Mouse (Mus musculus) v-Abl transformed pro-B cells (cell line): ENCODE data around the gene Gm266.

ENCODE experiments used
- in situ Hi-C, 2 experiments: fragments of 400-800 bp; cut with MboI; formaldehyde crosslinking; loops; one replicate each; pipeline ENCODE4 v1.15.1; 2025; ENCODE audit not compliant: unreplicated experiment in 2 of 2

Gm266 gene

DNA sequence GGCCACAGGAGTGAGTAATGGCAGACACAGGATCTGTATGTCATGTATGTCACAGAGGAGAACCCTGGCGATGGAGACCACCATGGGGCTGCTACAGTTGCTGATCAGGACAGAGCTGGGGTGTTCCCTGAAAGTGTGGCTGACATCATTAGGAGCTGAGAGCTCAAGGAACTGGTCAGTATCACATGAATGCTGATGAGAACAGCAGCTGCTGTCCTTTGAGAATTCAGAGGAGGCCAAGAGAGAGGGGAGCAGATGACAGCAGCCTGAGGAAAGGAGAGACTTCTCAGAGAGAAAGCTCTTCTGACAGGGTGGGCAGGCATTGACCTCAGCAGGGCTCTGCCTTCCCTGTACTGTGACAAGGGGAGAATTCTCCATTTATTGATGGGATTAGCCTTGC, 27.9 kb downstream of the Gm266 start:
- in situ Hi-C loops: loop anchor here in 1 of 2 experiments (25.0 kb wide), 1 partner anchor 1045 kb away; no protein-coding TSS in a partner anchor

DNA sequence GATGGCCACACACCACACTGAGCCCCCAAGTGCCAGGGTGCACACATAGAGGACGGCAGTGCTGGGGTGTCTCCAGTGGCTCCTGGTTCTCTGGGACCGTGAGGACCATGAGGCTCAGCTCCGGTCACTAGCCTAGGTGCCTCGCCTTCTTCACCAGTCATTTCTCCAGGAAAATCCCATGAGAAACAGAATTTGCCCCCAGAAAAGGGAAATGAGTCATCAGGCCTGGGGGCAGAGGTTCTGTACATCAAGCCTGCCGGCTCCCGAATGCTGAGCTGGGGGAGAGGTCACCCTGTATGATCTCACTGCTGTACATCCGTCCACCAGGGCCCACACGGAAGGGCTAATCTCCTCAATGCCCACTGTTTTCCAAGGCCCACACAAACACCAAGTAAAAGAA, 29.8 kb downstream of the Gm266 start:
- in situ Hi-C loops: loop anchor here in 1 of 2 experiments (25.0 kb wide), 1 partner anchor 1044 kb away; no protein-coding TSS in a partner anchor

GRCm38 (mm10) chr12:111455311-111455846, 30.2 kb downstream of the Gm266 start:
- in situ Hi-C loops: loop anchor here in 1 of 2 experiments (25.0 kb wide), 1 partner anchor 1043 kb away; no protein-coding TSS in a partner anchor

DNA sequence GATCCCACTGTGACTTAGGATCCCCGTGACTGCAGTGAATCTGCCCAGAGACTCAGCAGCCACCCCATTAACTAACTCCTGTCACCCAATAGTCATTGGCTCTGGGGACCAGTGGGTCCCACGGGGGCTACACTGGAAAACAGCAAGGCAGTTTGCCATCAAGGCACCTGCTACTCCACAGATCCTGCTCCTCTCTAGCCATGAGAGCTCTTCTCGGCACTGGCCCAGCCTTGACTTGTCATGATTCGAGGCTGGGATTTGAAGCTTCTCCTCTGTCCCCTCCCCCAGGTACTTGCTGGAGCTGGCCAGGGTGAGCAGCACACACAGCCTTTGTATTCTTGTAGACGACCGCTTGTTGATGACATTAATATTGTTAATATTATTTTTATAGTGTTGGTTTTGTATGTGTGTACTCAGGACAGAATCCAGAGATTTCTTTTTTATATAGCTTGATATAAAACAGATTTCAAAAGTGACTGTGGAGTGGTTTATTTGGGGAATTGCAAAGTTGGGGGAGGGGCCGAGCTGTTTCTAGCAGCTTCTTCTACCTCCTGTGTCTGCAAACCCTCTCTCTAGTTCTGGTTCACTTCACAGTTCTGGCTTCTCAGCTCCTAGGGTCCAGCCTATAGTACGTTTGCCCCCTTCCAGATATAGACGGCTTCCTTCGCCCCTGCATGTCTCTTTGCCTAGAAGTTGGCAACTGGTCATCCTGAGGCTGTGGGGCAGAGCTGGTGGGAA, 30.9 kb downstream of the Gm266 start:
- in situ Hi-C loops: loop anchor here in 1 of 2 experiments (25.0 kb wide), 1 partner anchor 1042 kb away; no protein-coding TSS in a partner anchor

DNA sequence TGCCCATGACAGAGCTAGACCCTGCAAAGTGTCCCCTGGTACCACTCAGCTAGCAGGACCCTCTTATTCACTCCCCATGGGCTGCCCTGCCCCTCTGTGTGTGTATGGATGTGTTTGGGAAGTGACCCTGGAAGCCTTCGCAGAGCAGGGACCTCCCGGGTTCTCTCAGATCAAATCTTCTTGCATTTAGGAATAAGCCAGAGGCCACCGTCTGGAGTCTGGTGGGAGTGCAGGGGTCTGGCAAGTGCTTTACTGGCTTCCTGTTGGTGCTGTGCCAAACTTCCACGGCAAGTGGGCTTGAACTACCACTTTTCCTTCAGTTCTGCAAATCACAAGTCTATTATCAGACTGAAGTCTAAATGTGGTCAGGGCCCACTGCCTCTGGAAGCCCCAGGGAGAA, 31.6 kb downstream of the Gm266 start:
- in situ Hi-C loops: loop anchor here in 1 of 2 experiments (25.0 kb wide), 1 partner anchor 1042 kb away; no protein-coding TSS in a partner anchor

DNA sequence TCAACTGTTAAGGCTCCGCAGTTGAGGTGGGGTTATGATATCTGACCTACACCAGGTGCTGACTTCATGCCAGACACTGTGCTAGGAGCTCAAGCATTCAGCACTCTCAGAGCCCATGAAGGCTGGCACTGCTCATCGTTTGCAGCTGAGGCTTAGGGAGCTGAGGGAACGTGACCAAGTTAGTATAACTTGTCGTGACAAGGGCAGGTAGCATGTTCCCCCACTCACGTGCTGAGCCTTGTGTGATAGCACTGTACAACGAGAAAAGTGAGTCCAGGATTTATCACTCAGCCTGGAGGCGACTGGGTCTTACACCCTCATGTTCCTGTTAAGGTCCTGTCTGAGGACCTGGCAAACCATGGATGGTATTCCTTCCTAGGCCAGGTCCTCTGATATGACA, 34.1 kb downstream of the Gm266 start:
- in situ Hi-C loops: loop anchor here in 1 of 2 experiments (25.0 kb wide), 1 partner anchor 1039 kb away; no protein-coding TSS in a partner anchor

- in situ Hi-C loops: loop anchor here in 1 of 2 experiments (25.0 kb wide), 1 partner anchor 1038 kb away; no protein-coding TSS in a partner anchor
These were observed 35.3 kb downstream of the Gm266 start for GRCm38 (mm10) chr12:111450359-111450758.

DNA sequence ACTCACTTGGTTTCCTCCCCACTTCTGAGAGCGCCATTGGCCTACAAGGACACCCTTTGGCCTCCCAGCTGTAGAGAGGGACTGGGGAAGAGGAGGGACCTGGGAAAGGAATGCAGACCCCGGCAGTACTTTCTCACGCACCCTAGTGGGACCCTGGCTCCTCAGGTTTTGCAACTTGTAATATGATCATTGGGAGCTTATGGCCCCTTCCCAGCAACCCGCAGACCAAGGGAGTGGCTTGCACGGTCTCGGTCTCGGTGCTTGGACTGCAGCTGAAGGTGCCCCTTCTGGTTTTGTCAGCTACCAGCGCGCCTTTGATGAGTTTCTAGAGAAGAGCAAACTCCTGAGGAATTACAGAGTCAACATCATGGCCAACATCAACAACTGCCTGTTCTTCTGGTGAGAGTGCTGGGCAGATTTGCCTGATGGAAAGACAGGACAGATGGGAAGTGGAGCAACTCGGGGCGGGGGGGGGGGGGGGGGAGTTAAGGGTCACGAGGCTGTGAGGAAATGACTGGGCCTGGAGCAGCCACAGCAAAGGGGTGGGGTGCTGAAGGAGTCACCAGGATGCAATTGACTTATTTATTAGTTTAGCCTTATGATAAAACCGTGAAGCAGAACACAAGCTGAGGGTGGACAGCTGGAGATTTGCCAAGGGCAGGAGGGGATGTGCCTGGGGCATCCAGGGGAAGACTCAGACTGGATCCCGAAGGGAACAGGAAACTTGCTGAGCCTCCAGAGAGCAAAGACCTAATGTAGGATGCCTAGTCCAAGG, 36.5 kb downstream of the Gm266 start:
- in situ Hi-C loops: no loop called here

- in situ Hi-C loops: no loop called here
These were observed 37.5 kb downstream of the Gm266 start for GRCm38 (mm10) chr12:111447898-111448760.

- in situ Hi-C loops: no loop called here
These were observed 38.3 kb downstream of the Gm266 start for GRCm38 (mm10) chr12:111447350-111447749.

- in situ Hi-C loops: no loop called here
These were observed 38.9 kb downstream of the Gm266 start for GRCm38 (mm10) chr12:111446745-111447144.

DNA sequence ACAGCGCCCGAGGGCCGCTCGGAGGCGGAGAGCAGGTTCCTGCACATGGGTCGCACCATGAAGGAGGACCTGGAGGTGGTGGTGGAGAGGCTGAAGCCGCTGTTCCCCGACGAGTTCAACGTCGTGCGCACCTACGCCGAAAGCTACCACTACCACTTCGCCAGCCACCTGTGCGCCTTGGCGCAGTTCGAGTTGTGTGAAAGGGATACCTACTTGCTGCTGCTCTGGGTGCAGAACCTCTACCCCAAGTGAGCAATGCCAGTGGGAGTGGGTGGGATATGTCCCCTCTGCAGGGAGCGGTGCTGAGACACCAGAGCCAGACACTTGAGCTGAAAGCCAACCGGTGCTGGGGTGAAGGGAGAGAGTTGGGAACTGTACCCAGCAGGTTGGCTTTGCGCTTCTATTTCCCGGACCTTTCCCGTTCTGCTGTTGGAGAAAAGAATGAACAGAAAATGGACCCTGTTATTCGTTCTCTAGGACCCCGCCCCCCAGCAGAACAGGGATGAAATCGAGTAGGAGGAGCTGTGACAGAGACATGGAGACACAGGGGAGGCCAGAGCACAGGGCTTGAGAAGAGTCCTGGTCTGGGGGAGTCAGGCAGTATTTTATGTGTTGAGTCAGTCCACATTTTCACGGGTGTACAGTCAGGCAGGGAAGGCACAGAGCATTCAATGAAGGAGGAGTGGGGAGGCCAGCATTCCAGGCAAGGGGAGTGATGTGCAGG, 39.6 kb downstream of the Gm266 start:
- in situ Hi-C loops: no loop called here

DNA sequence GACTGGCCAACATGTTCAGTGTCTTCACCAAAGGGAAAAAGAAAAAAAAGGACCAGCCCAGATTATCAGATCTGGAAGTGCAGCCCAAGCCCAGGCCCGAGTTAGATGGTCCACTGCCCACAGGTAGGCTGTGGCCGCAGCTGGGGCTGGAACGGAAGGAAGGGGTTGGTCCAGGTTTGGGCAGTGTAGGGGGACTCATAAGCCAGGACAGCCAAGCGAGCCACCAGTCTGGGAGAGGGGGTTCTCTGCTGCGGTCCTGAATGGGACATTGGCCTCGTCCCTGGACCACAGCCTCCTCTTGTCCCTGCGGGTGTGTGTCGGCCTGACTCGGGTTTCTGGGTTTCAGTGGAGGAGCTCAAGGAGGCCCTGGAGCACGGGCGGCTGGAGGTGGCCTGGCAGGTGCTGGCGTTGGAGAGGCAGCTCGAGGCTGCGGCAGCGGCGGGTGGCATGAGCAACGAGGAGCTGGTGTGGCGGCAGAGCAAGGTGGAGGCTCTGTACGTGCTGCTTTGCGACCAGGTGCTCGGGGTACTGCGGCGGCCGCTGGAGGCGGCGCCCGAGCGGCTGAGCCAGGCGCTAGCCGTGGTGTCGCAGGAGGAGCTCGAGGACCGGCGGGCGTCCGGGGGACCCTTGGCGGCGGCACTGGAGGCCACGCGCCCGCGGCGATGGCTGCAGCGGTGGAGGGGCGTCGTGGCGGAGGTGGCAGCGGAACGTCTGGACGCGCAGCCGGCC, 40.3 kb downstream of the Gm266 start:
- in situ Hi-C loops: no loop called here

DNA sequence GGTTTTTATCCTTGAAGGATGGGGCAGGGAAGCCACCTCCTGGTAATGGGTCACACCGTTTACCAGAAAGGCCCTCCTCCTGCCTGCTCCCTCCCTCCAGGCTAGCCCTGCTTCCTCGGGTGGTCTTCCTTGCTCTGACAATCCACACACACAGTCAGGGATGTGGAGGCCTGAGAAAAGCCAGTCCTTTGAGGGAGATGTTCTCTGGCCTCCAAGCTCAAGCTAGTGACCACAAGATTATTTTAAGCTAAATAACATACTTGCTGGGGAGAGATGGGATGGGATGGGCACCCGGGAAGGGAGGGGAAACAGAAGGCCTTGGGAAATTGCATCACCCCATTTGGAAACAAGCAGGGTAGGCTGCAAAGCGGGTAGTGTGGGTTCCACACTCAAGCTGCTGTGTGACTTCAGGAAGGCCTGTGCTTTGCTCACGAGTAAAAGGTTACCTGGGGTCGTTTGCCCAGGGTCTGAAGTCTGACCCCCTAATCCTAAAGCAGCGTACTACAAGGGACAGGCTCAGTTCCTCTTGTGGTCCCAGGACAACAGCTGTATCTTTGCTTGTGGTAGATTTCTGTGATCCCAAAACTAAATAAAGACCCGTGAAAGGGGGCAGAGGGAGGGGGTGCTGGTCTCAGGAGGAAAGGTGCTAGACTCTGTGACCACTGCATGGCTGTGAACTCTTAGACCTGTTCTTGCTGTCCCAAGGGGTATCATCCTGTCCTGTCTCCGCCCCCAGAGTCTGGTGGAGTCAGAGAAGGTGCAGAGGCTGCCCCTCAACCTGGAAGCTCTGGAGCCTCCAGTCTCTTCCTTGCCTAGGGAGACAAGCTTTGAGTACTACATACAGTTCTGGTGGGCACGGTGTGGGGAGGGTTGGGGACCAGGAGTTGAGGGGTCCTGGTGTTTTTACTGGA, 41.4 kb downstream of the Gm266 start:
- in situ Hi-C loops: no loop called here

DNA sequence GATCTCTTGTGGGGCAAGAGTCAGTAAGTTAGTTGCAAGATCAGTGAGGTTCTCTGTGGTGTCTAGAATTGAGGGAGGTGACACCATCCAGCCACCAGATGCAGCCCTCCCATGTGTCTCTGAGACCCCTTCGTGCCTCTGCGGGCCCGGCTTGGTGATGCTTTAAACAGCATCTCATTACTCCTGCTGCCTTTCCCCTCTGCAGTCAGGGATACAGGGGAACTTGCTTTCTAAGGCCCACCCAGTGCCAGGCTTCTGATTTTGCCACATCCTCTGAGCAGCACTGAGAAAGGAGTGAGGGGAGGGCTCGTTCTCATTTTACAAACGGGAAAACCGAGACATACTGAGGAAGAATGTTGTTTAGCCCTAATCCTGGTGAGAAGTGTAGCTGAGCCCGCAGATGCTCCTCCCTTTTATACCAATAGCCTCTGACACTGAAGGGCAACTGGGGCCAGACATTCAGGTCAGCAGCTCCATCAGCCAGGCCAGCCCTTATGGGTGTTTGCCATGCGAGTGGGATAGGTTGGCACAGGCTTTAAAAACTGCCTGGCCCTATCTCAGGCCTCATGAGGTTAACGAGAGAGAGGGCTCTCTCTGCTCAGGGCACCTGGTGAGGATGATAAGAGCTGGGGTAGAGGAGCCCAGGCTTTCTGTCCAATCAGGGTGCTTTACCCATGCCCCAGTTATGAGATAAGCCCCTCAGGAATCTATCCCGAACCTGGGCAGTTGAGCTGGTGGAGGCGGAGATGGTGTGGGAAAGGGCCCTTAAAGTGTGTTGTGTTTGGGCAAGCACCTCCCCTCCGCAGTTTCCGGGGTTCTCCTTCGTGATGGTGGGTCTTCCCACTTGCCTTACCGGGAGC, 42.4 kb downstream of the Gm266 start:
- in situ Hi-C loops: no loop called here

- in situ Hi-C loops: no loop called here
These were observed 43.2 kb downstream of the Gm266 start, which contains the start of gene Tnfaip2 for GRCm38 (mm10) chr12:111442309-111443010. TSS of gene Tnfaip2 (plus strand) at chr12:111442469.
